Mouse (Mus musculus) ES-Bruce4 (cell line): ENCODE measurements around the gene Nos3. TPM values are rescaled to one million over a fixed set of nuclear protein-coding genes. Genes with fewer than 3 reads are reported as not detected.

Experiments
- H3K27ac ChIP-seq: 2 replicates; pipeline ENCODE4 v1.5.1; 2012; ENCODE audit warnings: low read length, inconsistent platforms; ENCODE audit not compliant: insufficient read depth
- H3K27me3 ChIP-seq: 2 replicates; pipeline ENCODE4 v1.6.1; 2012; ENCODE audit warnings: mild to moderate bottlenecking, low read length, inconsistent platforms; ENCODE audit not compliant: control insufficient read depth, poor library complexity, insufficient read depth, severe bottlenecking
- H3K36me3 ChIP-seq: 2 replicates; pipeline ENCODE4 v1.6.1; 2012; ENCODE audit warnings: inconsistent platforms, mild to moderate bottlenecking, low read length, moderate library complexity; ENCODE audit not compliant: control insufficient read depth, poor library complexity, insufficient read depth, severe bottlenecking
- H3K4me1 ChIP-seq: one replicate; pipeline ENCODE4 v1.8.1; 2011; ENCODE audit warnings: low read length; ENCODE audit not compliant: control insufficient read depth, insufficient read depth
- H3K4me3 ChIP-seq: 2 replicates; pipeline ENCODE4 v1.5.1; 2011; ENCODE audit warnings: low read depth, mild to moderate bottlenecking, low read length
- H3K9ac ChIP-seq: 2 replicates; pipeline ENCODE4 v1.6.1; 2012; ENCODE audit warnings: low read depth, mild to moderate bottlenecking, inconsistent platforms; ENCODE audit not compliant: poor library complexity, severe bottlenecking
- H3K9me3 ChIP-seq: replicated peaks from 2 replicates; pipeline ENCODE4 v1.6.1; 2012; ENCODE audit warnings: mild to moderate bottlenecking, low read length, inconsistent platforms; ENCODE audit not compliant: control insufficient read depth, poor library complexity, insufficient read depth, severe bottlenecking
- CTCF ChIP-seq: IDR thresholded peaks from one replicate; pipeline ENCODE4 v1.8.1; 2011; ENCODE audit warnings: low read depth, low read length
- EP300 ChIP-seq: IDR thresholded peaks from 2 replicates; pipeline ENCODE4 v1.6.1; 2011; ENCODE audit warnings: low read depth, low read length; ENCODE audit not compliant: insufficient read depth
- POLR2A ChIP-seq: IDR thresholded peaks from one replicate; pipeline ENCODE4 v1.8.1; 2011; ENCODE audit warnings: low read length; ENCODE audit not compliant: insufficient read depth
- polyA plus RNA-seq: library from polyadenylated mRNA; stranded (reverse); fragments of >200 nt; gene quantifications from 2 replicates; pipeline ENCODE4 v1.2.4, GENCODE M21; 2011; ENCODE audit warnings: low read depth; ENCODE audit not compliant: missing spikeins, insufficient read depth, insufficient read length

Nos3 gene
- polyA plus RNA-seq, 1 experiment, result 1.2 TPM

- Histone ChIP-seq H3K4me1 (peaks cover 6% of the 10 kb centered on the region), H3K36me3 (no peaks in the 10 kb centered on the region), H3K9ac (peak overlapping the region; percentile 69), H3K27me3 (no peaks in the 10 kb centered on the region), H3K4me3 (peak overlapping the region; percentile 81), H3K9me3 (no peaks in the 10 kb centered on the region), H3K27ac (no peak overlapping the region)
- no peak for TF ChIP-seq CTCF
- TF ChIP-seq EP300, result no peak
- no peak for TF ChIP-seq POLR2A
Measured at GRCm38 (mm10) chr5:24388246-24388915, 23.8 kb downstream of the Nos3 start.

DNA sequence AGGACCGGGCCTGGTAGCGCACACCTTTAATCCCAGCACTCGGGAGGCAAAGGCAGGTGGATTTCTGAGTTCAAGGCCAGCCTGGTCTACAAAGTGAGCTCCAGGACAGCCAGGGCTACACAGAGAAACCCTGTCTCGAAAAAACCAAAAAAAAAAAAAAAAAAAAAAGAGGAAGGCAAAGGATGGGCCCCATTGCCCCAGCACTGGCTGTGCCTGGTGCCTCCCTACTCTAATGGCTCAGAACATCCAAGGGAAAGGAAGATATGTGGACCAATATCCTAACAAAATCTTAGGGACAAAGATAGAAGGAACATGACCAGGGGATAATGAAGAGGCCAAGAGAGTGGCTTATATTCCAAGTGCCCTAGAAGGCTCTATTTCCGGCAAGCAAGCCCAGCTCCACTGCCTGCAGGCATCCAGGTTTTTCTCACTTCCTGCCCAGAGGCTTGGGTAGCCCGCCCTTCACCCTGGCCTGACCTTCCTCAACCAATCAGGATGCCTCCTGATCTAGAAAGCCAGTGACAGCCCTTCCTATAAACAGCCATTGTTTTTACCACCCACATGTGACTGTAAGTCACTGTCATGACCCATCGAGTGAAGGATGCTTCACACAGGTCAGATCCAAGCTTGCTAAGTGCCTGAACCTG lies 24.5 kb downstream of the Nos3 start:
- H3K27ac ChIP-seq, result peak overlapping the region; percentile 52
- H3K36me3 ChIP-seq, result no peaks in the 10 kb centered on the region
- H3K9ac ChIP-seq, result peak overlapping the region; percentile 69; the same call in 1 of the 2 replicates
- peak overlapping the region; percentile 45 for H3K4me3 ChIP-seq
- no peaks in the 10 kb centered on the region for H3K27me3 ChIP-seq
- H3K4me1 ChIP-seq, result peaks cover 6% of the 10 kb centered on the region
- no peaks in the 10 kb centered on the region for H3K9me3 ChIP-seq
- TF ChIP-seq EP300 (peak; percentile 62; the same call in 1 of the 2 replicates), POLR2A (peak; percentile 7), CTCF (no peak)

GRCm38 (mm10) chr5:24389658-24390020 lies 25.0 kb downstream of the Nos3 start:
- H3K4me3 ChIP-seq, result peak overlapping the region; percentile 45
- no peak for TF ChIP-seq CTCF
- TF ChIP-seq EP300, result no peak
- TF ChIP-seq POLR2A, result no peak
- H3K9ac ChIP-seq, result no peak overlapping the region
- peak overlapping the region; percentile 52 for H3K27ac ChIP-seq
- peaks cover 6% of the 10 kb centered on the region for H3K4me1 ChIP-seq
- no peaks in the 10 kb centered on the region for H3K9me3 ChIP-seq
- H3K27me3 ChIP-seq, result no peaks in the 10 kb centered on the region
- H3K36me3 ChIP-seq, result no peaks in the 10 kb centered on the region

GRCm38 (mm10) chr5:24391864-24392263 lies 27.3 kb downstream of the Nos3 start, which contains the start of gene Atg9b:
Atg9b (minus strand) TSS chr5:24392143.
- TF ChIP-seq EP300 (no peak), CTCF (no peak), POLR2A (no peak)
- Histone ChIP-seq H3K9me3 (no peaks in the 10 kb centered on the region), H3K4me3 (peak within 1 kb of the TSS; percentile 29), H3K4me1 (peaks cover 6% of the 10 kb centered on the region), H3K27me3 (no peaks in the 10 kb centered on the region), H3K9ac (peak within 1 kb of the TSS; percentile 28), H3K27ac (peak within 1 kb of the TSS; percentile 22; the same call in 1 of the 2 replicates), H3K36me3 (no peaks in the 10 kb centered on the region)

DNA sequence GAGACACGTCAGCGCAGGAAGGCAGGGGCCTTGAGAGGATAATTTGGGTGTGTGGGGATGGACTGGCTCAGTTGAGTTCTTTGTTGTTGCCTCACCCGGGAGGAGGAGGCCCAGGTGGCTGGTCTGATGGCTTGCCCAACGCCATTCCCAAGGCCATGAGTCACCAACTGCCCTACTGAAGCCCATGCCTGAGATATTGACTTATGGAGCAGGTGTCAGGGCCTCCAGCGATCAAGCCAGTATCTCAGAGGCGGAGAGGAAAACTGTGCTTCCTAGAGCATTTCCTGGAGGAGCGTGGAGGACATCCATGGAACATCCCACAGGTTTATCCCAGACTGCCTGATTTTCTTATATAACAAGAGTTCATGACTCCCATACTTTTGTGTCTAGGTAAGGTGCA lies 28.1 kb downstream of the Nos3 start:
- H3K4me3 ChIP-seq, result no peak overlapping the region
- H3K27me3 ChIP-seq, result no peaks in the 10 kb centered on the region
- no peak overlapping the region for H3K9ac ChIP-seq
- peak overlapping the region; percentile 22; the same call in 1 of the 2 replicates for H3K27ac ChIP-seq
- H3K9me3 ChIP-seq, result no peaks in the 10 kb centered on the region
- TF ChIP-seq EP300, result no peak
- H3K36me3 ChIP-seq, result no peaks in the 10 kb centered on the region
- peaks cover 6% of the 10 kb centered on the region for H3K4me1 ChIP-seq

DNA sequence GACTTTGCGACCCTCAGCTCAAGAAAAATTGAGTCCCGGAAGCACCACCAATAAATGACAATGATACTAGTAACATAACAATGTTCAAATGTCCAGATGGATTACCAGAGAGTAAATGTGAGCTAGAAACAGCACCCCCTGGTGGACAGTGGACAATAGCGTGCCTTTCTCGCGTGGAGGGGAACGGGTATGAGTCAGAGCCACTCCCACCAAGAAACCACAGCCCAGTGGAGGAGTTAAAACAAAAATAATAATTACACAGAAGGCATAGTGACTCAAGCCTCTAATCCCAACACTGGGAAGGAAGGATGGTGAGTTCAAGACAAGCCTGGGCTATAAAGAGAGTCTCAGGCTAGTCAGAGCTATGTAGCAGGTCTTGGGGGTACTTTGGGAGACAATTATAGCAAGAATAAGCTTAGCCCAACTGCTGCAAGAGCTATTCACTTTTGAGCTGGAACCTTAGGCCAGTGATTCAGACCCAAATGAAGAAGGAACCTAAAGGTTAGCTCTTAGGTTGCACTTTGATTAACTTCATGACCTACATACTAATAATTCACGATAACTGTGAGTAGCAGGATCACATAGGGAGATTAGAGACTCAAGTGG lies 28.9 kb downstream of the Nos3 start, which contains the start of gene Abcb8:
Gene Abcb8 (plus strand): TSS at position 272 of the 606 bp plus-strand sequence.
- peak; percentile 87 for TF ChIP-seq CTCF
- no peak for TF ChIP-seq POLR2A
- TF ChIP-seq EP300, result no peak
- Histone ChIP-seq H3K27ac (peak within 1 kb of the TSS; percentile 70), H3K9ac (peak within 1 kb of the TSS; percentile 42), H3K4me1 (peaks cover 6% of the 10 kb centered on the region), H3K27me3 (no peaks in the 10 kb centered on the region), H3K9me3 (no peaks in the 10 kb centered on the region), H3K4me3 (peak within 1 kb of the TSS; percentile 86), H3K36me3 (no peaks in the 10 kb centered on the region)
